Mouse (Mus musculus): Measurements from ENCODE around the gene Pus3.

DNA sequence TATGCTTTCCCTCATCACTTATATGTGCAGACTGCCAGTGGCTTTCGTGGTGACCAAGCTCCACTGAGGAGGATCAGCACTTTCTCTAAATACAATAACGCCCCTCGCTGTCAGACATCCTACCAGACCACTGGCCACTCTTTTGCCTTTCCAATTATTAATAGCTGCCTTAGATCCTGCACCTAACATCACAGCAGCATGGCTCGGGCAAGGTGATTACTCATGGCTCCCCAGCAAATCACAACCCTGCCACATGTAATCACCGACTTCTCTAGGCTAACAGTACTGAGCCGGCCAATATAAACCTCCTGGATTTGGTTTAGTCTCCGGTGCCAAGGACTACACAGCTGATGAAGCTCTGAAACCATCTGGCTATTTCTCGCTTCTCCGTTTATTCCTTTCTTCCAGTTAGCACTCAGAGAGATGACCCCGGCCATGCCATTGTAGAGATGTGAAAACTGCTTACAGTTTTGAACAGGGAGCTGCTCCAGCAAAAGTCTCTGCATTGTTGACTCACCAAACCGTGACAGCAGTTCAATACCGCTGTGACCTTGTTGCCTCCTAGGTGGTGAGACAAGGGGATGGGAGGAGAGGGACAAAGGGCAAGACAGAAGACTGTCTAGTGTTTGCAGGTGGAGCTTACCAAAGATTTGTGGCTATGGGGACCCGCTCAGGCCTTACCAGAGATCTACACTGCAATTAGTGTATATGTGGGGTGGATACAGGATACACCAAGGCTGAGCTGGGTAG, 19.2 kb upstream of the Pus3 start:
- TF ChIP-seq EP300 (IDR thresholded peaks at IDR 0.05; ENCODE audit: low read depth) = no peak
- no peak for TF ChIP-seq CTCF (IDR thresholded peaks at IDR 0.05; ENCODE audit: low read depth)
